Mouse (Mus musculus): ENCODE data around the gene Zfhx2. TPM values are rescaled to one million over a fixed set of nuclear protein-coding genes. Genes with fewer than 3 reads are reported as not detected.

Gene Zfhx2
- polyA plus RNA-seq, 1 experiment from 2014 or later = 5.8 TPM

GRCm38 (mm10) chr14:55076224-55076623 lies 15.9 kb downstream of the Zfhx2 start:
- ATAC-seq (ENCODE audit: insufficient number of reproducible peaks, insufficient read depth, low FRiP score, low TSS enrichment, low read depth) = no peak
- Histone ChIP-seq H3K4me2 (no peak overlapping the region), H3K27me3 (peaks cover 9% of the 10 kb centered on the region), H3K9me3 (no peaks in the 10 kb centered on the region), H3K4me3 (no peak overlapping the region), H3K36me3 (peaks cover 20% of the 10 kb centered on the region), H3K4me1 (peaks cover 33% of the 10 kb centered on the region), H3K27ac (no peak overlapping the region), H3K9ac (no peak overlapping the region)
- WGBS = 44% methylated on average over 6 of the region's 6 CpGs

- H3K4me1 ChIP-seq = peaks cover 28% of the 10 kb centered on the region
- no peak for ATAC-seq (ENCODE audit: insufficient number of reproducible peaks, insufficient read depth, low FRiP score, low TSS enrichment, low read depth)
- no peak overlapping the region for H3K4me2 ChIP-seq
- no peak overlapping the region for H3K4me3 ChIP-seq
- no peaks in the 10 kb centered on the region for H3K9me3 ChIP-seq
- 95% methylated on average over 12 of the region's 12 CpGs for WGBS
- H3K9ac ChIP-seq = no peak overlapping the region
- peaks cover 9% of the 10 kb centered on the region for H3K27me3 ChIP-seq
- no peak overlapping the region for H3K27ac ChIP-seq
- peaks cover 22% of the 10 kb centered on the region for H3K36me3 ChIP-seq
Observed at GRCm38 (mm10) chr14:55074416-55074815, 17.7 kb downstream of the Zfhx2 start.

GRCm38 (mm10) chr14:55071756-55072155 lies 20.4 kb downstream of the Zfhx2 start:
- Histone ChIP-seq H3K4me1 (peaks cover 8% of the 10 kb centered on the region), H3K9me3 (no peaks in the 10 kb centered on the region), H3K36me3 (peaks cover 39% of the 10 kb centered on the region), H3K4me2 (peak overlapping the region; percentile 44), H3K27me3 (no peaks in the 10 kb centered on the region), H3K9ac (peak overlapping the region; percentile 59), H3K4me3 (peak overlapping the region; percentile 22), H3K27ac (peak overlapping the region; percentile 71)
- ATAC-seq (ENCODE audit: insufficient number of reproducible peaks, insufficient read depth, low FRiP score, low TSS enrichment, low read depth) = no peak
- 28% methylated on average over 19 of the region's 19 CpGs for WGBS

- Histone ChIP-seq H3K27ac (no peak overlapping the region), H3K4me3 (no peak overlapping the region), H3K4me1 (peaks cover 19% of the 10 kb centered on the region), H3K27me3 (no peaks in the 10 kb centered on the region; the same call in 1 of the 2 replicates), H3K9ac (no peak overlapping the region), H3K9me3 (no peaks in the 10 kb centered on the region), H3K36me3 (peaks cover 45% of the 10 kb centered on the region), H3K4me2 (no peak overlapping the region)
- ATAC-seq (ENCODE audit: insufficient number of reproducible peaks, insufficient read depth, low FRiP score, low TSS enrichment, low read depth) = no peak
- 94% methylated on average over 8 of the region's 8 CpGs for WGBS
Observed at GRCm38 (mm10) chr14:55066042-55066441, 26.1 kb downstream of the Zfhx2 start.

GRCm38 (mm10) chr14:55065391-55065790 lies 26.7 kb downstream of the Zfhx2 start:
- Histone ChIP-seq H3K27me3 (no peaks in the 10 kb centered on the region; the same call in 1 of the 2 replicates), H3K4me1 (peaks cover 25% of the 10 kb centered on the region), H3K27ac (no peak overlapping the region), H3K4me2 (no peak overlapping the region), H3K4me3 (no peak overlapping the region), H3K36me3 (peaks cover 45% of the 10 kb centered on the region), H3K9me3 (no peaks in the 10 kb centered on the region), H3K9ac (no peak overlapping the region)
- 90% methylated on average over 13 of the region's 13 CpGs for WGBS
- ATAC-seq (ENCODE audit: insufficient number of reproducible peaks, insufficient read depth, low FRiP score, low TSS enrichment, low read depth) = no peak

GRCm38 (mm10) chr14:55064481-55065370 lies 27.4 kb downstream of the Zfhx2 start:
- Histone ChIP-seq H3K4me3 (no peak overlapping the region), H3K9ac (no peak overlapping the region), H3K4me2 (no peak overlapping the region), H3K27ac (no peak overlapping the region), H3K4me1 (peaks cover 30% of the 10 kb centered on the region), H3K36me3 (peaks cover 42% of the 10 kb centered on the region), H3K9me3 (no peaks in the 10 kb centered on the region), H3K27me3 (no peaks in the 10 kb centered on the region; the same call in 1 of the 2 replicates)
- no peak for ATAC-seq (ENCODE audit: insufficient number of reproducible peaks, insufficient read depth, low FRiP score, low TSS enrichment, low read depth)
- 81% methylated on average over 35 of the region's 35 CpGs for WGBS

GRCm38 (mm10) chr14:55063581-55064381 lies 28.3 kb downstream of the Zfhx2 start:
- Histone ChIP-seq H3K36me3 (peaks cover 42% of the 10 kb centered on the region), H3K9ac (no peak overlapping the region), H3K27me3 (no peaks in the 10 kb centered on the region; the same call in 1 of the 2 replicates), H3K9me3 (no peaks in the 10 kb centered on the region), H3K4me1 (peaks cover 32% of the 10 kb centered on the region), H3K4me2 (no peak overlapping the region), H3K27ac (no peak overlapping the region), H3K4me3 (no peak overlapping the region)
- 88% methylated on average over 22 of the region's 22 CpGs for WGBS
- ATAC-seq (ENCODE audit: insufficient number of reproducible peaks, insufficient read depth, low FRiP score, low TSS enrichment, low read depth) = no peak

- 88% methylated on average over 5 of the region's 5 CpGs for WGBS
- ATAC-seq (ENCODE audit: insufficient number of reproducible peaks, insufficient read depth, low FRiP score, low TSS enrichment, low read depth) = no peak
- no peak overlapping the region for H3K4me3 ChIP-seq
Observed at GRCm38 (mm10) chr14:55063117-55063516, 29.0 kb downstream of the Zfhx2 start.

GRCm38 (mm10) chr14:55062626-55063025 lies 29.5 kb downstream of the Zfhx2 start:
- H3K9ac ChIP-seq = peak overlapping the region; percentile 40; the same call in 1 of the 2 replicates
- H3K27ac ChIP-seq = no peak overlapping the region
- no peaks in the 10 kb centered on the region; the same call in 1 of the 2 replicates for H3K27me3 ChIP-seq
- H3K36me3 ChIP-seq = peaks cover 33% of the 10 kb centered on the region
- no peaks in the 10 kb centered on the region for H3K9me3 ChIP-seq
- peak overlapping the region; percentile 43 for H3K4me2 ChIP-seq
- WGBS = 27% methylated on average over 17 of the region's 17 CpGs
- H3K4me1 ChIP-seq = peaks cover 32% of the 10 kb centered on the region
- H3K4me3 ChIP-seq = peak overlapping the region; percentile 11; the same call in 1 of the 2 replicates
- ATAC-seq (ENCODE audit: insufficient number of reproducible peaks, insufficient read depth, low FRiP score, low TSS enrichment, low read depth) = no peak; the same call in 1 of the 2 replicates

More at GRCm38 (mm10) chr14:55063117-55063516, 29.0 kb downstream of the Zfhx2 start:
- H3K27ac ChIP-seq = no peak overlapping the region
- H3K9me3 ChIP-seq = no peaks in the 10 kb centered on the region
- no peaks in the 10 kb centered on the region; the same call in 1 of the 2 replicates for H3K27me3 ChIP-seq
- peaks cover 32% of the 10 kb centered on the region for H3K4me1 ChIP-seq
- H3K4me2 ChIP-seq = peak overlapping the region; percentile 43; the same call in 1 of the 2 replicates
- H3K9ac ChIP-seq = no peak overlapping the region
- peaks cover 37% of the 10 kb centered on the region for H3K36me3 ChIP-seq

- Histone ChIP-seq H3K4me1 (peaks cover 32% of the 10 kb centered on the region), H3K4me2 (no peak overlapping the region), H3K9ac (no peak overlapping the region), H3K27me3 (no peaks in the 10 kb centered on the region; the same call in 1 of the 2 replicates), H3K4me3 (no peak overlapping the region), H3K36me3 (peaks cover 26% of the 10 kb centered on the region), H3K27ac (no peak overlapping the region), H3K9me3 (no peaks in the 10 kb centered on the region)
- WGBS = 38% methylated on average over 7 of the region's 7 CpGs
- ATAC-seq (ENCODE audit: insufficient number of reproducible peaks, insufficient read depth, low FRiP score, low TSS enrichment, low read depth) = no peak
Observed at GRCm38 (mm10) chr14:55061845-55062244, 30.3 kb downstream of the Zfhx2 start.

GRCm38 (mm10) chr14:55059931-55060330 lies 32.2 kb downstream of the Zfhx2 start:
- H3K27me3 ChIP-seq = no peaks in the 10 kb centered on the region; the same call in 1 of the 2 replicates
- H3K4me3 ChIP-seq = no peak overlapping the region
- no peak for ATAC-seq (ENCODE audit: insufficient number of reproducible peaks, insufficient read depth, low FRiP score, low TSS enrichment, low read depth)
- peak overlapping the region; percentile 51 for H3K27ac ChIP-seq
- 52% methylated on average over 5 of the region's 5 CpGs for WGBS
- peaks cover 8% of the 10 kb centered on the region for H3K36me3 ChIP-seq
- no peaks in the 10 kb centered on the region for H3K9me3 ChIP-seq
- H3K9ac ChIP-seq = no peak overlapping the region
- H3K4me1 ChIP-seq = peaks cover 32% of the 10 kb centered on the region
- H3K4me2 ChIP-seq = no peak overlapping the region

Measured in embryonic facial prominence, embryonic 13.5 days (tissue).